Mouse (Mus musculus): ENCODE results near the gene Ifitm6.

- TF ChIP-seq EP300 (IDR thresholded peaks at IDR 0.05; ENCODE audit: low read length) (no peak), CHD2 (IDR thresholded peaks at IDR 0.05; ENCODE audit: low read length) (no peak), NRF1 (IDR thresholded peaks at IDR 0.05; ENCODE audit: low read depth, low read length) (no peak), ZKSCAN1 (IDR thresholded peaks at IDR 0.05; ENCODE audit: borderline replicate concordance, low read depth, low read length) (no peak)
Observed at GRCm38 (mm10) chr7:141008312-141008761, 9.4 kb downstream of the Ifitm6 start.
